Mouse (Mus musculus) lung, postnatal 0 days (tissue): ENCODE results near the gene Rsph1. TPM values are rescaled to one million over a fixed set of nuclear protein-coding genes. Genes with fewer than 3 reads are reported as not detected.

Source experiments
- ATAC-seq: fragments of 200-750 bp; cut with Nextera tagmentation; 2 replicates; pipeline ENCODE4 v1.8.0; 2017; ENCODE audit warnings: moderate library complexity
- DNase-seq: peaks from one replicate; pipeline ENCODE4 v3.0.0-alpha.2; 2016; ENCODE audit warnings: low spot score
- H3K27ac ChIP-seq: fragments of 300-500 bp; sonication (generic); 2 replicates; pipeline ENCODE4 v1.5.1; 2014; ENCODE audit warnings: antibody characterized with exemption, mild to moderate bottlenecking, low read length, mixed read lengths
- H3K27me3 ChIP-seq: fragments of 300-500 bp; sonication (generic); replicated peaks from 2 replicates; pipeline ENCODE4 v1.6.1; 2014; ENCODE audit warnings: low read length, mixed read lengths; ENCODE audit not compliant: insufficient read depth
- H3K36me3 ChIP-seq: fragments of 300-500 bp; sonication (generic); 2 replicates; pipeline ENCODE4 v1.6.1; 2014; ENCODE audit warnings: low read length, mixed read lengths; ENCODE audit not compliant: insufficient read depth
- H3K4me1 ChIP-seq: fragments of 300-500 bp; sonication (generic); 2 replicates; pipeline ENCODE4 v1.6.1; 2014; ENCODE audit warnings: antibody characterized with exemption, low read depth, low read length, mixed read lengths; ENCODE audit not compliant: insufficient read depth
- H3K4me2 ChIP-seq: fragments of 300-500 bp; sonication (generic); replicated peaks from 2 replicates; pipeline ENCODE4 v1.6.1; 2014; ENCODE audit warnings: low read depth, mild to moderate bottlenecking, low read length, moderate library complexity, mixed read lengths
- H3K4me3 ChIP-seq: fragments of 300-500 bp; sonication (generic); 2 replicates; pipeline ENCODE4 v1.5.1; 2014; ENCODE audit warnings: low read depth, low read length
- H3K9ac ChIP-seq: fragments of 300-500 bp; sonication (generic); replicated peaks from 2 replicates; pipeline ENCODE4 v1.6.1; 2014; ENCODE audit warnings: low read depth, mild to moderate bottlenecking
- H3K9me3 ChIP-seq: fragments of 300-500 bp; sonication (generic); 2 replicates; pipeline ENCODE4 v1.6.1; 2016; ENCODE audit warnings: low read length, mixed read lengths
- CTCF ChIP-seq: IDR thresholded peaks from 2 replicates; pipeline ENCODE4 v1.5.1; 2016; ENCODE audit warnings: antibody characterized with exemption, mild to moderate bottlenecking
- EP300 ChIP-seq: IDR thresholded peaks from 2 replicates; pipeline ENCODE4 v1.6.1; 2016; ENCODE audit warnings: antibody characterized with exemption, mild to moderate bottlenecking, control low read depth
- WGBS: fragments of 180-500 bp; shearing (Covaris S2); extraction: QIAGEN DNeasy Blood & Tissue Kit; methylation state at CpG from one replicate; pipeline ENCODE4 v1.1.7; 2014; 5-methylcytosine and 5-hydroxymethylcytosine counted together
- polyA plus RNA-seq: library from polyadenylated mRNA; unstranded; fragments of >200 nt; fragmentation: Nextera tagmentation; extraction: Ambion mirVana; gene quantifications from 2 replicates; pipeline ENCODE4 v1.2.1, GENCODE M21; 2015

The Rsph1 gene
- polyA plus RNA-seq, 1 experiment from 2014 or later: 21.4 TPM

DNA sequence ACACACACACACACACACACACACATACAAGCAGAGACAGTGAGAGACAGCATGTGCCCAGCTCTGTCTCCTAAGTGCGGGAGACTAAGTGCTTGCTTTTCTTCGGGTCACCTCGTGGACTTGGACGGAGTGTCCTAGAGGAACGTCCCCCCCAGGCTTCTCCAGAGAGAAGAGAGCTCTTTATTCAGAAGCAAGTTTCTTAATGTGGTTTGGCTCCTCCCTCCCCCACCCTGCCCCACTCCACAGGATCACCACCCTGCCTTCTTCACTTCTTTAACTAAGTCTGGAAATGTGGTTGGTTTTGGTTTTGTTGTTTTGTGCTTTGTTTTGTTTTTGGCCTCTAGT lies 28.6 kb upstream of the Rsph1 start:
- Histone ChIP-seq H3K36me3 (no peaks in the 10 kb centered on the region), H3K9me3 (no peaks in the 10 kb centered on the region), H3K4me3 (no peak overlapping the region), H3K4me2 (no peak overlapping the region; the same call in none of the 2 replicates), H3K9ac (no peak overlapping the region), H3K4me1 (no peaks in the 10 kb centered on the region; the same call in 1 of the 2 replicates), H3K27ac (peak overlapping the region; percentile 94), H3K27me3 (no peaks in the 10 kb centered on the region)
- 25% methylated on average over 5 of the region's 5 CpGs for WGBS
- ATAC-seq: peak; percentile 69
- DNase-seq: peak; percentile 75
- peak; percentile 57 for TF ChIP-seq EP300
- TF ChIP-seq CTCF: no peak

DNA sequence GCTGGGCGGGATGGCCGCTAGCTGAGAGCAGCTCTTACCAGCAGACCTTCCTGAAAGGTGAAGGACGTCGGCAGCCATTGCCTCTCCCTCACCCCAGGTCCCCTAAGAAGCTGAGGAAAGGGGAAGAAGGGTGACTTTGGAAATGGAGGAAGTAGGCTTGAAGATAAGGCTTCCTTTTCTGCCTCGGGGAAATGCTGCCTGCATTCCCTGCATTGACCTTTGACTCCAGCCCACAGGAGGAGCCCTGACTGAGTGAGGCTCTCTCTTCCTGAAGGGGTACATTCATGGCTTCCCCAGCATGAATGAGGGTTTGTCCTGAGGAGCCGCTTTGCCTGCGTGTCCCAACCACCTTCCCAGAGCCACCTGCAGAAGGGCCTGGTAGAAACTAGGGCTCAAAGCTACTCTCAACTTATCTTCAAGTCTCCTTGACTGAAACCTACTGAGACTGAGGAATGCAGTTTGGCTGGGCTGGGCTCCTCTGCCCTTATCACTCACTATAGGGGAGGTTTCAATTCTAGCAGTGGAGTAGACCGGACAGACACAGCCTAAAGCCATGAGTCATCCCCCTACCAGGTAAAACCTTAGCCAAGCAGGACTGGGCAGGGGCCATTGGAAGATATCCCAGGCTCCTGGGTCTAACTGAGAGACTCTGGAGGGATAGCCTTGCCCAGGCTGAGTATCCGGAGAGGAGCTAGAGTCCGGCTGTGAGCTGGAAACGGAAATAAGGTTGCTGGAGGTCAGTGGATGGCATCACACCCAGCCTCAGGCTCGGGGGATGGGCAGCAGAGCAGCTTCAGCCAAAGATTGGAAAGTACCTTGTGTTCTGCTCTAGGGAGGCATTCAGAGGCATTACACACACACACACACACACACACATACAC lies 28.0 kb upstream of the Rsph1 start:
- 22% methylated on average over 12 of the region's 12 CpGs for WGBS
- ATAC-seq: peak; percentile 95
- Histone ChIP-seq H3K9me3 (no peaks in the 10 kb centered on the region), H3K27me3 (no peaks in the 10 kb centered on the region), H3K4me3 (no peak overlapping the region), H3K27ac (peak overlapping the region; percentile 94), H3K4me2 (peak overlapping the region; percentile 20; the same call in 1 of the 2 replicates), H3K9ac (no peak overlapping the region), H3K36me3 (no peaks in the 10 kb centered on the region), H3K4me1 (no peaks in the 10 kb centered on the region; the same call in 1 of the 2 replicates)
- DNase-seq: peak; percentile 93
- TF ChIP-seq EP300 (peak; percentile 86), CTCF (peak; percentile 12; the same call in 1 of the 2 replicates)

DNA sequence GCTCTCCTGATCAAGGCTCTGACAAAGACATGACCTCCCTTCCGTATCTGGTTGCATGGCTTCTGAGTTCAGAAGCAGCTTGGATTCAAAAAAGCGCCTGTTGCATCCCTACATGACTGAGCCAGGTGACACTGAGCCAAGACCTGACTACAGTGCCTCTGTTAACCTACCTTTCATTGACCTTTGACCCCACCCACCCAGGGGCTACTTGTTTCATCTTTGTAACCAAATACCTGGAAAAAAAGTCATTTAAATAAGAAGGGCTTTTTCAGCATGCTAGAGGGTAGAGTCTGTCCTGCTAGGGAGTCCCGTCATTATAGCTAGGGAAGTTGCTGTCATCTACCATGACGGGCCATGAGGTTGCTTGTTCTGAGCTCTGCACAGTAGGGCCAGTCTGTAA lies 26.2 kb upstream of the Rsph1 start:
- no peak overlapping the region for H3K9ac ChIP-seq
- 89% methylated on average over 4 of the region's 4 CpGs for WGBS
- TF ChIP-seq CTCF: no peak
- no peak for TF ChIP-seq EP300
- H3K4me3 ChIP-seq: no peak overlapping the region
- no peaks in the 10 kb centered on the region; the same call in 1 of the 2 replicates for H3K4me1 ChIP-seq
- no peak for ATAC-seq
- H3K27me3 ChIP-seq: no peaks in the 10 kb centered on the region
- H3K9me3 ChIP-seq: no peaks in the 10 kb centered on the region
- H3K36me3 ChIP-seq: no peaks in the 10 kb centered on the region
- H3K27ac ChIP-seq: 0 out of 2 replicates have a peak overlapping the region, but pooled peaks have one; percentile 27
- no peak for DNase-seq
- no peak overlapping the region for H3K4me2 ChIP-seq

DNA sequence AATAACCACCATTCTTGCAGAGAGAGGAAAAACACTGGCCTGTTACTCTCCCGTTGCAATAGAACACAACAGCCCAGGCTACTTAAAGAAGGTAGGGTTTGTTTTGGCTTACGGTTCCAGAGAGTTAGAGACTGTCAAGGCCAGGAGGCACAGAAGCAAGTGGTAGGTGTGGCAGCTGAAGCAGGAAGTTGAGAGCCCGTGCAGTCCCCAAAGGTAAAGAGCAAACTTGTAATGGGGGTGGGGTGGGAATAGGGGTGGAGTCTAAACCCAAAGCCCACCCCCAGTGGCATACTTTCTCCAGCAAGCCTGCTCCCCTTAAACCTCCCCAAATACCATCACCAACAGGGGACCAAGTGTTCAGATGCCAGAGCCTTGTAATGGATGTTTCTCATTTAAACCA lies 23.6 kb upstream of the Rsph1 start:
- ATAC-seq (no peak), DNase-seq (no peak)
- 38% methylated on average over 3 of the region's 3 CpGs for WGBS
- Histone ChIP-seq H3K27me3 (no peaks in the 10 kb centered on the region), H3K27ac (0 out of 2 replicates have a peak overlapping the region, but pooled peaks have one; percentile 5), H3K36me3 (no peaks in the 10 kb centered on the region), H3K4me1 (peaks cover 2% of the 10 kb centered on the region; the same call in 1 of the 2 replicates), H3K9ac (no peak overlapping the region), H3K9me3 (no peaks in the 10 kb centered on the region), H3K4me3 (no peak overlapping the region), H3K4me2 (no peak overlapping the region)
- TF ChIP-seq CTCF: no peak

DNA sequence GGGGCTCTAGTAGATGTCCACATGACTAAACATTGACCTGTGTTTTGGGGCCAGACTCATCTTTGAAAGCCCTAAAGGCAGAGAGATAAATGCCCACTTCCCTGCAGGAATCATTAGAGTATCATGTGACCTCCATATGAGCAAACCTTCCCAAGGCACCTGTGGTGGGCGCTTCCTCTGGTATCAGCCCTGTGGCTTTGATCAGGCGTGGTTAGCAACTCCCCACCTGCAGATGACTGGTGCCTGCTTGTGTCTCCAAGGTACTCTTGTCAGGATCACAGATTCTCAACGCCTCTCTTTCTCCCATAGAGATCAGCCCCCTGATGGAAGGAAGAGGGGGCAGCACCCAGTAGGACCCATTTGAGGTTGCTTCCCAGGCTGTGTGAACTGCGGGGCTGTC lies 22.8 kb upstream of the Rsph1 start:
- no peak overlapping the region for H3K27ac ChIP-seq
- H3K27me3 ChIP-seq: no peaks in the 10 kb centered on the region
- no peak overlapping the region for H3K4me3 ChIP-seq
- H3K36me3 ChIP-seq: no peaks in the 10 kb centered on the region
- DNase-seq (no peak), ATAC-seq (no peak)
- H3K4me2 ChIP-seq: no peak overlapping the region
- H3K4me1 ChIP-seq: peaks cover 8% of the 10 kb centered on the region; the same call in 1 of the 2 replicates
- 87% methylated on average over 4 of the region's 4 CpGs for WGBS
- no peaks in the 10 kb centered on the region for H3K9me3 ChIP-seq
- no peak overlapping the region for H3K9ac ChIP-seq
- TF ChIP-seq CTCF (no peak), EP300 (no peak)

DNA sequence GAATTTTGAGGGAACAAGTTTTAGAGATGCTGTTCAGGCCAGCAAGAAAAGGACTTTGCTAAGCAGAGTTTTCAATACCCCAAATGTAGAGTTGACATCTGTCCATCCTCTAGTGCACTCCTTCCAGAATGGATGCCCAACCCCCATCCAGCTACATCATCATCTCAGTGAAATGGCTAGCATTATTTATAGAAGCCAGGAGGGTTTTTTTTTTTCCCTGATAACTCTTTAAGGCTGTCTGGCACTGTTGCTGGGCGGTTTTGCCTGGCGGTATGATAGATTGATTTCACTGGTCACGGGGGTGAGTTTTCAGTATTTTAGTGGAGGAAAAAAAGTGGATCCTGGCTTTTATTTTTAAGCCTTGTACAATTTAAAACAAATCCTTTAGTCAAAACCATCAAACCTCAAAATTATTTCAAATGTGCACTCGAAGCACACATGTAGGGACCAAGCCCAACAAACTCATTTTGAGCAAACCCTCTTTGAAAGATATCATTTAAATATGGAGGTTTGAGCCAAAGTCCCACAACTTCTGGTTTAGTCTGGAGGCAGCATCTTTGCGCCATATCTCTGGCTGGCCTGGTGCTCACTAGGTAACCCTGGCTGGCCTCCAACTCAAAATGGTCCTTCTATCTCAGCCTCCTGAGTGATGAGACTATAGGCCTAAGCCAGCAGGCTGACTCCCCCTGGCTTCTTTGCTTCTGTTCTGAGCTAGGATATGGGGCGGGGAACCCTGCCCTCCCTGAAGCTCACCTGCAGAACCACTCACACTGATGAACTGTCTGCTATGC lies 21.4 kb upstream of the Rsph1 start:
- no peak for TF ChIP-seq EP300
- no peak for TF ChIP-seq CTCF
- no peaks in the 10 kb centered on the region for H3K27me3 ChIP-seq
- ATAC-seq (no peak), DNase-seq (no peak)
- no peak overlapping the region for H3K4me3 ChIP-seq
- H3K4me1 ChIP-seq: peaks cover 8% of the 10 kb centered on the region; the same call in 1 of the 2 replicates
- H3K27ac ChIP-seq: peak overlapping the region; percentile 71; the same call in 1 of the 2 replicates
- H3K9me3 ChIP-seq: no peaks in the 10 kb centered on the region
- no peaks in the 10 kb centered on the region for H3K36me3 ChIP-seq
- no peak overlapping the region for H3K9ac ChIP-seq
- 80% methylated on average over 6 of the region's 6 CpGs for WGBS
- H3K4me2 ChIP-seq: no peak overlapping the region
